Mouse (Mus musculus): ENCODE results near the gene Sv2b. TPM values are rescaled to one million over a fixed set of nuclear protein-coding genes. Genes with fewer than 3 reads are reported as not detected.

Sv2b gene
- polyA plus RNA-seq, 1 experiment from 2014 or later = 0.69 TPM

- DNase-seq (ENCODE audit: low spot score) = no peak
- Histone ChIP-seq H3K9me3 (no peaks in the 10 kb centered on the region), H3K4me1 (peaks cover 4% of the 10 kb centered on the region), H3K27ac (replicated peaks) (no peak overlapping the region), H3K4me3 (no peak overlapping the region), H3K27me3 (replicated peaks; ENCODE audit: low read depth, poor library complexity, severe bottlenecking) (no peaks in the 10 kb centered on the region), H3K36me3 (replicated peaks) (no peaks in the 10 kb centered on the region)
- 67% methylated on average over 3 of the region's 3 CpGs for WGBS
These were observed 26.9 kb downstream of the Sv2b start for GRCm38 (mm10) chr7:75282080-75282650.

GRCm38 (mm10) chr7:75281106-75281505 lies 28.0 kb downstream of the Sv2b start:
- H3K4me3 ChIP-seq = no peak overlapping the region
- DNase-seq (ENCODE audit: low spot score) = no peak
- no peaks in the 10 kb centered on the region for H3K9me3 ChIP-seq
- no peak overlapping the region for H3K27ac ChIP-seq (replicated peaks)
- H3K36me3 ChIP-seq (replicated peaks) = no peaks in the 10 kb centered on the region
- no peaks in the 10 kb centered on the region for H3K27me3 ChIP-seq (replicated peaks; ENCODE audit: low read depth, poor library complexity, severe bottlenecking)
- 90% methylated on average over 4 of the region's 4 CpGs for WGBS
- peaks cover 4% of the 10 kb centered on the region for H3K4me1 ChIP-seq

- WGBS = 12% methylated on average over 3 of the region's 3 CpGs
- no peaks in the 10 kb centered on the region for H3K36me3 ChIP-seq (replicated peaks)
- no peaks in the 10 kb centered on the region for H3K27me3 ChIP-seq (replicated peaks; ENCODE audit: low read depth, poor library complexity, severe bottlenecking)
- no peak overlapping the region for H3K27ac ChIP-seq (replicated peaks)
- H3K4me3 ChIP-seq = no peak overlapping the region
- no peaks in the 10 kb centered on the region for H3K9me3 ChIP-seq
- no peak for DNase-seq (ENCODE audit: low spot score)
- H3K4me1 ChIP-seq = peaks cover 4% of the 10 kb centered on the region
These were observed 31.2 kb downstream of the Sv2b start for GRCm38 (mm10) chr7:75277847-75278246.

- H3K4me3 ChIP-seq = no peak overlapping the region
- no peaks in the 10 kb centered on the region for H3K9me3 ChIP-seq
- H3K27me3 ChIP-seq (replicated peaks; ENCODE audit: low read depth, poor library complexity, severe bottlenecking) = no peaks in the 10 kb centered on the region
- H3K27ac ChIP-seq (replicated peaks) = no peak overlapping the region
- no peaks in the 10 kb centered on the region for H3K36me3 ChIP-seq (replicated peaks)
- peaks cover 4% of the 10 kb centered on the region for H3K4me1 ChIP-seq
- DNase-seq (ENCODE audit: low spot score) = no peak
These were observed 32.3 kb downstream of the Sv2b start for GRCm38 (mm10) chr7:75276739-75277138.

- H3K4me3 ChIP-seq = no peak overlapping the region
- 64% methylated on average over 3 of the region's 3 CpGs for WGBS
- no peaks in the 10 kb centered on the region for H3K4me1 ChIP-seq
- DNase-seq (ENCODE audit: low spot score) = no peak
- no peak overlapping the region for H3K27ac ChIP-seq (replicated peaks)
- no peaks in the 10 kb centered on the region for H3K36me3 ChIP-seq (replicated peaks)
- H3K27me3 ChIP-seq (replicated peaks; ENCODE audit: low read depth, poor library complexity, severe bottlenecking) = no peaks in the 10 kb centered on the region
- H3K9me3 ChIP-seq = no peaks in the 10 kb centered on the region
These were observed 34.5 kb downstream of the Sv2b start for GRCm38 (mm10) chr7:75274518-75274917.

DNA sequence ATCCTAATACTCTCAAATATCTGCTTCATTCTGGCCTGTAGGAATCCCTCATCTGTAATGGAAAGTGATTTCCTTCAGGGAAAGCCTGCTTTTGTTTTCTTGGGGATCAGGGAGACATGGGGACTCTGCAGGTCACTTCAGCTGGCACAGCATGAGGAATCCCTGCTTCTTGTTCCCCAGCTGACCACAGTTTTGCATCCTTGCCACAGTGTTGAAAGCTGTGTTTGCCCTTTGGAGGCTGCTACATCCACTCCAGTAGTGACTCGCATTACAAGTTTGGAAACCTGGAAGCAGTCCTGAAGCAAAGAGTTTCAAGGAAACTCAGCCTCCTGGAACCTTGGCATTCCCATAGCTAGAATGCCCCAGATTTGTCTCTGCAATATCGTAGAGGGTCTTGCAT lies 35.4 kb downstream of the Sv2b start:
- no peak overlapping the region for H3K27ac ChIP-seq (replicated peaks)
- H3K4me1 ChIP-seq = no peaks in the 10 kb centered on the region
- no peak overlapping the region for H3K4me3 ChIP-seq
- H3K36me3 ChIP-seq (replicated peaks) = no peaks in the 10 kb centered on the region
- 58% methylated on average over 2 of the region's 2 CpGs for WGBS
- no peaks in the 10 kb centered on the region for H3K9me3 ChIP-seq
- H3K27me3 ChIP-seq (replicated peaks; ENCODE audit: low read depth, poor library complexity, severe bottlenecking) = no peaks in the 10 kb centered on the region
- no peak for DNase-seq (ENCODE audit: low spot score)

- Histone ChIP-seq H3K27me3 (replicated peaks; ENCODE audit: low read depth, poor library complexity, severe bottlenecking) (no peaks in the 10 kb centered on the region), H3K4me3 (no peak overlapping the region), H3K36me3 (replicated peaks) (no peaks in the 10 kb centered on the region), H3K4me1 (no peaks in the 10 kb centered on the region), H3K27ac (replicated peaks) (no peak overlapping the region), H3K9me3 (no peaks in the 10 kb centered on the region)
- no peak for DNase-seq (ENCODE audit: low spot score)
- WGBS = 67% methylated on average over 3 of the region's 3 CpGs
These were observed 37.1 kb downstream of the Sv2b start for GRCm38 (mm10) chr7:75271921-75272381.

GRCm38 (mm10) chr7:75271306-75271705 lies 37.8 kb downstream of the Sv2b start:
- no peaks in the 10 kb centered on the region for H3K4me1 ChIP-seq
- H3K36me3 ChIP-seq (replicated peaks) = no peaks in the 10 kb centered on the region
- H3K4me3 ChIP-seq = no peak overlapping the region
- DNase-seq (ENCODE audit: low spot score) = no peak
- WGBS = 85% methylated on average over 3 of the region's 3 CpGs
- no peaks in the 10 kb centered on the region for H3K27me3 ChIP-seq (replicated peaks; ENCODE audit: low read depth, poor library complexity, severe bottlenecking)
- H3K27ac ChIP-seq (replicated peaks) = no peak overlapping the region
- no peaks in the 10 kb centered on the region for H3K9me3 ChIP-seq

DNA sequence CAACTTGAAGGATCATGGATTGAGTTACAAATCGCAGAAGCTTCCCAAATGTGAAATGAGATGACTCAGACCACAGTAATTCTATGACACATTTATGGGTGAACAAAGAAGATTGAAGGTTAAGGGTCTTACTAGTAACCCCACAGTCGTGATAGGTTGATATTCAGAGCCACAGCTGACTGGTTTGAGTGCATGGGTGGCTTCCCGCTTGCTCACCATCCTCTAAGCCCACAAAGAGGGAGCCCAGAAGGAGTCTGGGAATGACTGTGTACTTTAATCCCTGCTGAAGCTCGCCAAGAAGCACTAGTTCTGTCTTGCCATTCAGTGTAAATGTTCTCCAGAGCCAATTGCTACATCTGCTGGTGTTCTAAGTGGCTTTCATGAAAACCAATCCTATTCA lies 41.8 kb downstream of the Sv2b start:
- no peaks in the 10 kb centered on the region for H3K4me1 ChIP-seq
- no peak overlapping the region for H3K27ac ChIP-seq (replicated peaks)
- whole genome bisulfite sequencing = 75% methylated on average over 4 of the region's 4 CpGs
- no peaks in the 10 kb centered on the region for H3K36me3 ChIP-seq (replicated peaks)
- H3K4me3 ChIP-seq = no peak overlapping the region
- H3K27me3 ChIP-seq (replicated peaks; ENCODE audit: low read depth, poor library complexity, severe bottlenecking) = no peaks in the 10 kb centered on the region
- no peaks in the 10 kb centered on the region for H3K9me3 ChIP-seq
- DNase-seq (ENCODE audit: low spot score) = no peak

DNA sequence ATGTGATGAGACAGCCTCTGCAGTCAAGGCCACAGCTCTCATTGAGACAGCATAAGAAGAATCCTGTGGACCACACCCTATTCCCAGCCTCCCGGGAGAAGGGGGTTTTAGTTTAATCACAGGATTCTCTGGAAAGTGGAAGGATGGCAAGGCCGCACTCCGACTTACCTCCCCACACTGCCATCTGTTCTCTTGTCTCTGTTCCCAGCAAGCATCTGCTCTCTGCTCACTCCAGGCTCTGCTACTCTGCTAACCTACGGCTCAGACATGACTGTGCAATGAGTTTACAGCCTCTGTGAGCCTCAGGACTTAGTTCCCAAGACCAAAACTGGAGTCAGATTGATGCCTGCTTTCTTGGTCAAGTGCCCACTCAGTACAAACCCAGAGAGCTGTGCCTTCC lies 43.8 kb downstream of the Sv2b start:
- no peak for DNase-seq (ENCODE audit: low spot score)

GRCm38 (mm10) chr7:75259945-75260344 lies 49.1 kb downstream of the Sv2b start:
- WGBS = 76% methylated on average over 3 of the region's 3 CpGs
- Histone ChIP-seq H3K4me1 (no peaks in the 10 kb centered on the region), H3K27me3 (replicated peaks; ENCODE audit: low read depth, poor library complexity, severe bottlenecking) (no peaks in the 10 kb centered on the region), H3K4me3 (no peak overlapping the region), H3K9me3 (no peaks in the 10 kb centered on the region), H3K36me3 (replicated peaks) (no peaks in the 10 kb centered on the region), H3K27ac (replicated peaks) (no peak overlapping the region)
- DNase-seq (ENCODE audit: low spot score) = no peak

More for the DNA sequence above, 43.8 kb downstream of the Sv2b start:
- Histone ChIP-seq H3K27ac (replicated peaks) (no peak overlapping the region), H3K4me1 (no peaks in the 10 kb centered on the region), H3K36me3 (replicated peaks) (no peaks in the 10 kb centered on the region), H3K27me3 (replicated peaks; ENCODE audit: low read depth, poor library complexity, severe bottlenecking) (no peaks in the 10 kb centered on the region), H3K4me3 (no peak overlapping the region), H3K9me3 (no peaks in the 10 kb centered on the region)
- WGBS = 79% methylated on average over 4 of the region's 4 CpGs

DNA sequence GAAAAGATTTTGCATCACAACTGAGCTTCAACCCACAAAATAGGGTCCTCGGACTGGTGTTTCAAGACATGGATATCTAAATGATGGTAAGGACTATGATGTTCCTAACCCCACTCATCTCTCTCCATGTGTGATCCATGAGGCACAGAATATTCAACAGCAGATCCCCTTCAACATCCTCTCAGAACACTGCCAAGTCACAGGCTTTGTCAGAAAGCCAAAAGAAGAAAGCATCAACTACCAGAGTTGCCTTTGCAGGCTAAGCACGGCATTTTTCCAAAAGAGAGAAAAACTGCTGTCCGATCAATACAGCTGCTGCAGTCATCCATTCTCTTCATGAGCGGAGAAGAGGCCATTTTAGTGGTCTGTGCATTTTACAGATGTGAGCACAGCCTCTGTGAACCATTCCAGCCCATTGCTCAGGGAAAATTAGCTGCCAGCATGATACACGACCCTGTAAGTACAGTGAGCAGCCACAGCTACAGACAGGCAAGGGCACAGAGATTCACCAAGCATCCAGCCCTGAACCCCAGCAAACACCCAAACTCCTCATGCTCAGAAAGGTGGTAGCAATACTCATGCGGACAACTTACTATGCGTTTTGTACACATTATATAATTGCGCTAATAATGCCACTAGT lies 55.3 kb downstream of the Sv2b start:
- H3K9me3 ChIP-seq = no peaks in the 10 kb centered on the region
- no peaks in the 10 kb centered on the region for H3K27me3 ChIP-seq (replicated peaks; ENCODE audit: low read depth, poor library complexity, severe bottlenecking)
- DNase-seq (ENCODE audit: low spot score) = no peak
- H3K4me3 ChIP-seq = no peak overlapping the region
- WGBS = 87% methylated on average over 8 of the region's 8 CpGs
- no peak overlapping the region for H3K27ac ChIP-seq (replicated peaks)
- no peaks in the 10 kb centered on the region for H3K36me3 ChIP-seq (replicated peaks)
- H3K4me1 ChIP-seq = no peaks in the 10 kb centered on the region

GRCm38 (mm10) chr7:75240754-75241507 lies 68.1 kb downstream of the Sv2b start:
- DNase-seq (ENCODE audit: low spot score) = no peak
- Histone ChIP-seq H3K4me3 (no peak overlapping the region), H3K36me3 (replicated peaks) (no peaks in the 10 kb centered on the region), H3K4me1 (no peaks in the 10 kb centered on the region), H3K27ac (replicated peaks) (no peak overlapping the region), H3K9me3 (no peaks in the 10 kb centered on the region), H3K27me3 (replicated peaks; ENCODE audit: low read depth, poor library complexity, severe bottlenecking) (no peaks in the 10 kb centered on the region)
- 70% methylated on average over 8 of the region's 8 CpGs for WGBS
